Mouse (Mus musculus): Measurements from ENCODE around the gene Dcaf17.

The Dcaf17 gene

DNA sequence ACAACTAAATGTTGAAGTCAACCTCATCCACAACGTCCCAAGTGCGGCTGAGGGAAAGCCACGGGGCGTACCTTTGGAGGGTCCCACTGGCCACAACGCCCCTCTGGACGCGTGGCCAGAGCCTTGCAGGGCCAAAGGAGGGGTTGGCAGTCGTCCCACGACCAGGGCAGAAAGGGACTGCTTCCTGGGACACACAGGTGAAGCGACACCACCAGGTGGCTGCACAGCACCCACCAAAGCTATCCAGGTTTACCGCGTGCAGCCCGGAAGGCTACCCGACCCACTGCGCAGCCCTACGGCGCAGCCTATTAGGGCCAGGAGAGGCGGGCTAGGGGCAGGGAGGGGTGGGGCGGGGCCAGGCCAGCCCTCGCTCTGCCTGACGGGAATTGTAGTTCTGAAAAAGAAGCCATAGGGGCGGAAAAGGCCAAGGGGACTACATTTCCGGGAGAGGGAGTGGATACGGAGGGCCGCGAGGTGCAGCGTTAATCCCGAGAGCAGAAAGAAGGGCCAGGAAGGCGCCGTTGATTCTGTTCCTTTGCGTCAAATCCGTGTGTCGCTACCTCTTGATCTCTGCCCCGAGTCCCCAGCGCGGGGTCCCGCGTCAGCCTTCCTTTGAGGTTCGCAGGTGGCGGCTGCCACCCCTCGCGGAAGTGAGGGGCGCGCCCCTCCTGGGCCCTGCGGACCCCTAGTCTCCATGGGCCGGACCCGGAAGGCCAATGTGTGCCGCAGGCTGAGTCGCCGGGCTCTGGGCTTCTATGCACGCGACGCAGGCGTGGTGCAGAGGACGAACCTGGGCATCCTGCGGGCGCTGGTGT, at the start of gene Dcaf17, which contains the start of gene Mettl8:
Gene Dcaf17 (plus strand): TSS at position 29 of the 815 bp plus-strand sequence.
Gene Mettl8 (minus strand): TSS at position 284 of the 815 bp plus-strand sequence.
- DNase-seq (ENCODE audit: low read depth, low spot score) = peak; percentile 93

DNA sequence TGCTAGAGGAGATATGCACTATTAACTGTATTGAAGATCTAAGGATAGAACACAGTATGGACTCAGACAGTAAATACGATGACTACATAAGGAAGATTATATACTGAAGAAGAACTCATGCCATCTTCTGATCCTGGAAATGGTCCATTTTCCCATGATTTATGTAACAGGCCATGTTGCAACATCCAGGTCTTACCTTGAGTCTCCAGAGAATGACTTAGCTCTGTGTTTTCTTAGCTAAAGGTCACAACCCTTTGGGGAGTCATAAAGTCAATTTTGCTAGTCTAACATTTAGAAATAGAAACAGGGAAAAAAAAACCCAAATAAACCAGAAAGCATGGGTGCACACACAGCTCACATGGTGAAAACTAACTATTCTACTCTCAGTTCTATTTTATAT, 43.3 kb upstream of the Dcaf17 start:
- no peak for DNase-seq (ENCODE audit: low read depth, low spot score)

GRCm38 (mm10) chr2:71013521-71013920, 41.6 kb upstream of the Dcaf17 start:
- DNase-seq (ENCODE audit: low read depth, low spot score) = no peak

DNA sequence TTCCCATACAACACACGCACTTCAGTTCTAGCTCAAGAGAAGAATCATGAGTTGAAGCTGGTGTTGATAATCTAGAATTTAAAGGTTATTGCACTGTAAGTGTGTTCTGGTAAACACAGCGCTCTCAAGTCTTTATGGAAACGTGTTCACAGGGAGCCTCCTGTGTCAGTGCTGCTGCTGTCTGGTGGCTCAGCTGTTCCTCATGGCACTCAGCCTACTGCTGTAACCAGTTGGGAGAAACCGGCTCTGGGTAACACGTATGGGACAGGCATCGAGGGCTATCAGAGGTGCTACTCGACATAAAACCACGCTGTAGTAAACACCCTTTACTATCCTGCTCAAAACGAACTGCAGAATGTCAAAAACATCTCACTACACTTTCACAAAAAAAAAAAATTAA, 35.9 kb upstream of the Dcaf17 start:
- DNase-seq (ENCODE audit: low read depth, low spot score) = no peak

- DNase-seq (ENCODE audit: low read depth, low spot score) = no peak
Observed at GRCm38 (mm10) chr2:71019704-71020375, 35.3 kb upstream of the Dcaf17 start.

- DNase-seq (ENCODE audit: low read depth, low spot score) = no peak
Observed at GRCm38 (mm10) chr2:71020674-71021073, 34.5 kb upstream of the Dcaf17 start.

- no peak for DNase-seq (ENCODE audit: low read depth, low spot score)
Observed at GRCm38 (mm10) chr2:71022991-71023390, 32.1 kb upstream of the Dcaf17 start.

DNA sequence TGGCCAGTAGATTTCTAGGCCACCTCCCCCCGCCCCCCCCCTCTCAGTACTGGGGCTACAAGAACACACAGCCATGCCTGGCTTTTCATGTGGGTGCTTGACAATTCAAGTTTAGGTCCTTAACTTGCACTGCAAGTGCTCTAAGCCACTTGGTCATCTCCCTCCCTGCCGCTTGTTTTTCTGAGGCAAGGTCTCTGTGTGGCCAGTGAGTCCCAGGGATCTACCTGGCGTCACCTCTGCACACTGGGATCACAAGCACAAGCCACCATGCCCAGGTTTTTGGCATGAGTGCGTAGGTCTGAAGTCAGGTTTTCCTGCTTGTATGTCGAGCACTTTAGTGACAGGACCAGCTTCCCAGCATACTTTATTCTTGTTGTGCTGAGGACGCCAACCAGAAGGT, 31.1 kb upstream of the Dcaf17 start:
- DNase-seq (ENCODE audit: low read depth, low spot score) = no peak

DNA sequence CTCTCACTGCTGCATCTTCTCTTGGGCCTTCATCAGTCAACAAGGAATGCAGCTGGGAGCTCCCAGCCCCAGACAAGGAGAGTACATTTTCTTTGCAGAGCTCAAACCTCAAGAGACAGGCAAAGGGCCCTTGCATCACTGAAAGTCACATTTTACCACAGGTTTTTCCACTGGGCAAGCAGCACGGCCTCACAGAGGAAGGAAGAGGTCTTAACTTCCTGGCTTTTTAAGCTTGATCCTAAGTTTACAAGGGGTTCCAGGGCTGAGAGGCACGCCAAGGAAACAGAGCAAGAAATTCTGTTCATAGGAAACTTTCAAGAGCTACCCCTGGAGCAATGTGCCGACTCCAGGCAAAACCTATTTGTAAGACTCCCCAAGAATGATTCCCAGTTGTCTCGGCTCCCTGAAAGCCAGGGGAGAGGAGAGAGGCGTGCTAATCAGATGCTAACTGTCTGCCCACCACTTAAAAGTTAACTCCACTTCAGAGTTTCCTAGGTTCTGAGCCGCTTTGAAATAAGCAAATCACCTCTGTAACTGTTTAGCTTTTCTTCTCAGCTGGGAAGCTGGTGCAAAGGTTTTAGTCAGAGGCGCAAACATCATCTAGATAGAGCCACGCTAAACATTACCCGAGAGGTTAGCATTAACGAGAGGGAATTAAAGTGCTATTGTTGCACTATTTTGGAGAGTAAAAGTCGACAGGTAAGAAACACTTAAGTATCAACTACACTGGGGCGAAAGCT, 29.4 kb upstream of the Dcaf17 start:
- DNase-seq (ENCODE audit: low read depth, low spot score) = no peak

DNA sequence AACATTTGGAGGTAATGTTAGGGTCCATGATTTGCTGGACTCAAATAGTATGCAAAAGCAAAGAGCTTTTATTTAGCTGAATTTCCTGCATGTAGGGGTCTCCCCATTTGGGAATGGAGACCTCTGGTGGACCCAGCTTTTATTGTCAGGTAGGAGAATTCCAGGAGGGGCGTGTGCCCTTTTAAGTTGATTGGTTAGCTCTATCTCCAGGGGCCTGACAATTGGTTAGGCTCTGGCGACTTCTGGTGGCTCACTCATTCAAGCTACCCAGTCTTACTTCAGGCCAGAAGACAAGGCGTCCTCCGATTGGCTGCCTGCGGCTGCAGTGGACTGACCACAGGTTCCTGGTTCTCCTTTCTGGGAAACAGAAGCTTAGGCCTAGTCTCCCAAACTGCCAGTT, 28.3 kb upstream of the Dcaf17 start:
- DNase-seq (ENCODE audit: low read depth, low spot score) = no peak

DNA sequence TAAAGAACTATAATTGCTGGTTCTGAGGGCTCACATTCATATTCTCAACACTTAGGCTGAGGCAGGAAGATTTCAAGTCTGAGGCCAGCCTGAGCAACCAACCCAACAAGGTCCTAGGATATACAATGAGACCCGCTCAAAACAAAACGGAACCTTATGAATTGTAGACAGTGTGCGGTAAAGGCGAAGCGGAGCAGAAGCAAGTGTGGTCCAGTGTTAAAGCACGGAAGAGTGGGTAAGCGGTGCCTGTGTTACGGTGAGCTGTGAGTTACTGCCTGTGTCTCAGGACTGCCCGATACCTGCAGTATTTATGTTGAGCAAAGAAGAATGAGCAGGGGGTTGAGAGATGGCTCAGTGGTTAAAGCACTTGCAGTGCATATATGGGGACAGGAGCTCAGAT, 27.5 kb upstream of the Dcaf17 start:
- no peak for DNase-seq (ENCODE audit: low read depth, low spot score)

- no peak for DNase-seq (ENCODE audit: low read depth, low spot score)
Observed at GRCm38 (mm10) chr2:71030663-71031062, 24.5 kb upstream of the Dcaf17 start.

- DNase-seq (ENCODE audit: low read depth, low spot score) = no peak
Observed at GRCm38 (mm10) chr2:71031973-71032794, 22.9 kb upstream of the Dcaf17 start.

DNA sequence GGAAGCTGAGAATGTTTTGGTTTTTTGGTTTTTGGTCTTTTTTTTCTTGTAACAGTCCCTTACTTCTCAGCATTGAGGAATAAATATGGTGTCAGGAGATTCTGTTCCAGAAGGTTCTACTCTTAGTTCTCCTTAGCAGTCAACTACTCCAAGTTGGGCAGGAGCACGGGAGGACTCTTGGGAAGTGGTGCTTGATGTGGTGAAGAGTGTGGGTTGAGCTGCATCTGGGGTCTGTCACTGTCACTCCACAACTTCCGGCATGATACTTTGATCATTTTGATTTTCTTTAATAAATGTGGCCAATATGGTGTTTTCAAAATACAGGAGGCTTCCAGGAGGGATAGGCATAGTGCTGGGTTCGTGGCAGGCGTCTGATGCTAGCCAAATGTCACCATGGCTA, 22.1 kb upstream of the Dcaf17 start:
- no peak for DNase-seq (ENCODE audit: low read depth, low spot score)

DNA sequence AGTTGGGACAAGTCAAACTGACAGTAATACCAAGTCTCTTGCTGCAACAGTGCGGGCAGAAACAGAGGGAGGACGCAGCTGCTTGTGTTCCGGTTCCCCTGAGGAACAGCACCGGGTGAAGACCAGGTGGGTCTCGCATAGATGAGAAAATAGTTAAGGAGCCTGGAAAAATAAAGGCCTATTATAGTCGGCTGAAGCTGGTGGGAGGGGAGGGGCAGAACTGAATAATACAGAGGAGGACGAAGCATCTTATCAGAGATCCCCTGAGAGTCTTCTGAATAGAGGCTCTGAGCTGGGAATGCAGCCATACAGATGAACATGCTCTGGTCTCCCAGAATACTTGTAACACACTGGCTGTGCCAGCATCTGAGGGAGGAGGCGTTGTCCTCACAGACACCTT, 21.1 kb upstream of the Dcaf17 start:
- no peak for DNase-seq (ENCODE audit: low read depth, low spot score)

- no peak for DNase-seq (ENCODE audit: low read depth, low spot score)
Observed at GRCm38 (mm10) chr2:71037447-71037846, 17.7 kb upstream of the Dcaf17 start.

- peak; percentile 72 for DNase-seq (ENCODE audit: low read depth, low spot score)
Observed at GRCm38 (mm10) chr2:71039522-71040121, 15.5 kb upstream of the Dcaf17 start.

GRCm38 (mm10) chr2:71046151-71046550, 9.0 kb upstream of the Dcaf17 start:
- DNase-seq (ENCODE audit: low read depth, low spot score) = no peak

GRCm38 (mm10) chr2:71046751-71047320, 8.3 kb upstream of the Dcaf17 start:
- DNase-seq (ENCODE audit: low read depth, low spot score) = no peak

DNA sequence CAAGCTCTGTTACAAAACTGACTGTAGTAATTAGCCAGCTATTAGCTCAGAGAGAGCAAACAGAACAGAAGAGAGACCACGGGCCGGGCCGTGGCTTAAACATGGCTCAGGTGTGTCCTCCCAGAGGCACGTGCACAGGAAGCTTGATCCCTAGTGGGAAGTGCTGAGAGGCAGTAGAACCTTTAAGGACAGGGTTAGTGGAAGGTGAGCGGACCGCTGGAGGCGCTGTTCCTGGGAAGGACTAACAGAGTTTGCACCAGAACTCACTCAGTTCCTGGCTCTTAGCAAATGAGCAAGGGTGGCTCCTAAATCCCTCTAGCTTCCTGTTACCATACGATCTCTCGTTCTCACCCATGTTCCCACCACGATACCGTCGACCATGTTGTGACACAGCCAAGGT, 6.2 kb upstream of the Dcaf17 start:
- DNase-seq (ENCODE audit: low read depth, low spot score) = no peak

GRCm38 (mm10) chr2:71050511-71050910, 4.6 kb upstream of the Dcaf17 start:
- DNase-seq (ENCODE audit: low read depth, low spot score) = no peak

Measured in brain, embryonic 18.5 days (tissue).